Mouse (Mus musculus) heart, postnatal 0 days (tissue): ENCODE measurements at regions not wholly inside any gene's neighbourhood (a gene's known extent, or its start where the extent isn't known, plus 50 kb on each side); places are given as distances from the start of the nearest gene placed in this dataset.

ENCODE experiments used
- ATAC-seq: fragments of 200-750 bp; cut with Nextera tagmentation; 2 replicates; pipeline ENCODE4 v1.8.0; 2017; ENCODE audit warnings: low read depth, moderate number of reproducible peaks, moderate library complexity; ENCODE audit not compliant: insufficient read depth
- DNase-seq: peaks from one replicate; pipeline ENCODE4 v3.0.0-alpha.2; 2016; ENCODE audit warnings: low spot score
- H3K27ac ChIP-seq: fragments of 300-500 bp; sonication (generic); 2 replicates; pipeline ENCODE4 v1.5.1; 2014; ENCODE audit warnings: low read depth, mild to moderate bottlenecking
- H3K27me3 ChIP-seq: fragments of 300-500 bp; sonication (generic); 2 replicates; pipeline ENCODE4 v1.6.1; 2014; ENCODE audit warnings: low read length, mixed read lengths; ENCODE audit not compliant: control insufficient read depth, insufficient read depth
- H3K36me3 ChIP-seq: fragments of 300-500 bp; sonication (generic); replicated peaks from 2 replicates; pipeline ENCODE4 v1.6.1; 2014; ENCODE audit warnings: low read length, mixed read lengths; ENCODE audit not compliant: control insufficient read depth, insufficient read depth
- H3K4me1 ChIP-seq: fragments of 300-500 bp; sonication (generic); 2 replicates; pipeline ENCODE4 v1.6.1; 2014; ENCODE audit warnings: antibody characterized with exemption; ENCODE audit not compliant: control insufficient read depth, insufficient read depth
- H3K4me2 ChIP-seq: fragments of 300-500 bp; sonication (generic); 2 replicates; pipeline ENCODE4 v1.6.1; 2014; ENCODE audit warnings: low read depth, mild to moderate bottlenecking, low read length, moderate library complexity
- H3K4me3 ChIP-seq: fragments of 300-500 bp; sonication (generic); 2 replicates; pipeline ENCODE4 v1.5.1; 2014; ENCODE audit warnings: low read depth, low read length
- H3K9ac ChIP-seq: fragments of 300-500 bp; sonication (generic); replicated peaks from 2 replicates; pipeline ENCODE4 v1.6.1; 2014; ENCODE audit warnings: low read depth, low read length, mixed read lengths
- H3K9me3 ChIP-seq: fragments of 300-500 bp; sonication (generic); replicated peaks from 2 replicates; pipeline ENCODE4 v1.6.1; 2016; ENCODE audit warnings: low read length; ENCODE audit not compliant: control insufficient read depth
- CTCF ChIP-seq: IDR thresholded peaks from 2 replicates; pipeline ENCODE4 v1.5.1; 2016; ENCODE audit warnings: antibody characterized with exemption, control low read depth, low read depth
- EP300 ChIP-seq: IDR thresholded peaks from 2 replicates; pipeline ENCODE4 v1.6.1; 2016; ENCODE audit warnings: antibody characterized with exemption, low read depth
- WGBS: fragments of 180-500 bp; shearing (Covaris S2); extraction: QIAGEN DNeasy Blood & Tissue Kit; methylation state at CpG from one replicate; pipeline ENCODE4 v1.1.7; 2014; 5-methylcytosine and 5-hydroxymethylcytosine counted together

GRCm38 (mm10) chr7:73195306-73195705 lies 180.0 kb upstream of the Rgma start:
- TF ChIP-seq EP300 (no peak), CTCF (no peak)
- Histone ChIP-seq H3K36me3 (no peaks in the 10 kb centered on the region), H3K4me2 (no peak overlapping the region), H3K9ac (no peak overlapping the region), H3K4me1 (no peaks in the 10 kb centered on the region), H3K27me3 (no peaks in the 10 kb centered on the region), H3K27ac (no peak overlapping the region), H3K4me3 (no peak overlapping the region), H3K9me3 (0 out of 2 replicates have a peak, but pooled peaks cover 4% of the 10 kb centered on the region)
- DNase-seq (no peak), ATAC-seq (no peak)
- WGBS: 23% methylated on average over 4 of the region's 4 CpGs

GRCm38 (mm10) chr7:73196851-73197531 lies 178.3 kb upstream of the Rgma start:
- TF ChIP-seq EP300: no peak
- no peak for TF ChIP-seq CTCF
- H3K36me3 ChIP-seq: no peaks in the 10 kb centered on the region
- H3K9ac ChIP-seq: no peak overlapping the region
- 0 out of 2 replicates have a peak, but pooled peaks cover 4% of the 10 kb centered on the region for H3K9me3 ChIP-seq
- H3K4me2 ChIP-seq: no peak overlapping the region
- WGBS: 62% methylated on average over 12 of the region's 12 CpGs
- H3K4me1 ChIP-seq: no peaks in the 10 kb centered on the region
- DNase-seq (no peak), ATAC-seq (no peak)
- H3K27ac ChIP-seq: no peak overlapping the region
- H3K27me3 ChIP-seq: no peaks in the 10 kb centered on the region
- H3K4me3 ChIP-seq: no peak overlapping the region

GRCm38 (mm10) chr7:73198069-73198468 lies 177.2 kb upstream of the Rgma start:
- WGBS: 58% methylated on average over 5 of the region's 5 CpGs
- no peaks in the 10 kb centered on the region for H3K36me3 ChIP-seq
- ATAC-seq (no peak), DNase-seq (no peak)
- no peak overlapping the region for H3K27ac ChIP-seq
- 0 out of 2 replicates have a peak, but pooled peaks cover 4% of the 10 kb centered on the region for H3K9me3 ChIP-seq
- H3K4me1 ChIP-seq: no peaks in the 10 kb centered on the region
- no peaks in the 10 kb centered on the region for H3K27me3 ChIP-seq
- H3K9ac ChIP-seq: no peak overlapping the region
- no peak overlapping the region for H3K4me3 ChIP-seq
- no peak overlapping the region for H3K4me2 ChIP-seq
- no peak for TF ChIP-seq CTCF
- no peak for TF ChIP-seq EP300

GRCm38 (mm10) chr7:73199967-73200366 lies 175.3 kb upstream of the Rgma start:
- no peaks in the 10 kb centered on the region for H3K27me3 ChIP-seq
- H3K9me3 ChIP-seq: peaks cover 4% of the 10 kb centered on the region; the same call in 1 of the 2 replicates
- H3K4me1 ChIP-seq: no peaks in the 10 kb centered on the region
- H3K9ac ChIP-seq: no peak overlapping the region
- ATAC-seq (no peak), DNase-seq (no peak)
- H3K36me3 ChIP-seq: no peaks in the 10 kb centered on the region
- 70% methylated on average over 6 of the region's 6 CpGs for WGBS
- no peak overlapping the region for H3K4me2 ChIP-seq
- H3K4me3 ChIP-seq: no peak overlapping the region
- no peak overlapping the region for H3K27ac ChIP-seq
- TF ChIP-seq CTCF: no peak
- TF ChIP-seq EP300: no peak

- ATAC-seq: no peak
- Histone ChIP-seq H3K27me3 (no peaks in the 10 kb centered on the region), H3K27ac (no peak overlapping the region), H3K4me2 (no peak overlapping the region), H3K4me1 (no peaks in the 10 kb centered on the region), H3K4me3 (no peak overlapping the region), H3K9me3 (peaks cover 4% of the 10 kb centered on the region; the same call in 1 of the 2 replicates), H3K9ac (no peak overlapping the region), H3K36me3 (no peaks in the 10 kb centered on the region)
- no peak for DNase-seq
- 78% methylated on average over 6 of the region's 6 CpGs for WGBS
- TF ChIP-seq CTCF: no peak
- no peak for TF ChIP-seq EP300
These were observed 174.0 kb upstream of the Rgma start for GRCm38 (mm10) chr7:73201330-73201729.
